Mouse (Mus musculus) layer of hippocampus, adult 18-20 months (tissue): Measurements from ENCODE around the gene Cycs. TPM values are rescaled to one million over a fixed set of nuclear protein-coding genes. Genes with fewer than 3 reads are reported as not detected.

Experiments
- DNase-seq, 2 experiments: peaks; one replicate each; pipeline ENCODE4 v3.0.0; 2022; ENCODE audit warnings: low spot score in 2 of 2
- microRNA-seq, 2 experiments: library from miRNA; unstranded; fragments of <30 nt; microRNA quantifications; one replicate each; pipeline ENCODE4 v1.2.0; 2021
- total RNA-seq, 2 experiments: library from RNA; stranded (reverse); gene quantifications; 2 replicates each; pipeline ENCODE4 v1.2.3; 2021

Cycs gene
- total RNA-seq, 2 experiments from 2014 or later: 40.9 to 42.0 TPM

GRCm38 (mm10) chr6:50549051-50549450, 17.3 kb downstream of the Cycs start:
- DNase-seq: no peak

GRCm38 (mm10) chr6:50545412-50546043, 20.8 kb downstream of the Cycs start:
- DNase-seq: peak in 1 of 2 experiments; percentile 64

- DNase-seq: no peak
Observed at GRCm38 (mm10) chr6:50542535-50542934, 23.8 kb downstream of the Cycs start.

GRCm38 (mm10) chr6:50539641-50540040, 26.7 kb downstream of the Cycs start:
- DNase-seq: no peak

- peak; percentile 63 to 65 for DNase-seq
Observed at GRCm38 (mm10) chr6:50536461-50536892, 29.9 kb downstream of the Cycs start.

GRCm38 (mm10) chr6:50535346-50535745, 31.0 kb downstream of the Cycs start:
- no peak for DNase-seq

- DNase-seq: no peak
Observed at GRCm38 (mm10) chr6:50531920-50532319, 34.4 kb downstream of the Cycs start.

GRCm38 (mm10) chr6:50531003-50531402, 35.3 kb downstream of the Cycs start:
- no peak for DNase-seq

GRCm38 (mm10) chr6:50529194-50529593, 37.1 kb downstream of the Cycs start:
- DNase-seq: no peak

GRCm38 (mm10) chr6:50527416-50527815, 38.9 kb downstream of the Cycs start:
- DNase-seq: no peak

- DNase-seq: peak; percentile 39 to 82
Observed at GRCm38 (mm10) chr6:50526597-50527024, 39.7 kb downstream of the Cycs start.

GRCm38 (mm10) chr6:50525846-50526245, 40.5 kb downstream of the Cycs start:
- DNase-seq: no peak

GRCm38 (mm10) chr6:50524261-50524896, 42.0 kb downstream of the Cycs start:
- no peak for DNase-seq

- DNase-seq: no peak
Observed at GRCm38 (mm10) chr6:50522772-50523171, 43.6 kb downstream of the Cycs start.

GRCm38 (mm10) chr6:50521532-50522135, 44.7 kb downstream of the Cycs start:
- no peak for DNase-seq

GRCm38 (mm10) chr6:50520139-50520538, 46.2 kb downstream of the Cycs start:
- DNase-seq: no peak

- no peak for DNase-seq
Observed at GRCm38 (mm10) chr6:50518371-50518770, 48.0 kb downstream of the Cycs start.

Small RNA genes within 50 kb of the gene (microRNA-seq; reads per million reads assigned to microRNA genes)
- 0 reads per million in 2 experiments for gene Mir6371

Other genes with a start within 250 kb of the Cycs start
- gene Osbpl3, start 110.3 kb downstream of the Cycs start, total RNA-seq: 10 to 100 TPM; 17.3 to 19.6 TPM
- under 1 TPM; 0.25 to 0.48 TPM for gene 4921507P07Rik, start 30.1 kb upstream of the Cycs start, total RNA-seq
- not detected for gene Npvf, start 87.9 kb upstream of the Cycs start, total RNA-seq